Comparison of ENCODE assay signal across 12 mouse cellular contexts in the genomic region with DNA sequence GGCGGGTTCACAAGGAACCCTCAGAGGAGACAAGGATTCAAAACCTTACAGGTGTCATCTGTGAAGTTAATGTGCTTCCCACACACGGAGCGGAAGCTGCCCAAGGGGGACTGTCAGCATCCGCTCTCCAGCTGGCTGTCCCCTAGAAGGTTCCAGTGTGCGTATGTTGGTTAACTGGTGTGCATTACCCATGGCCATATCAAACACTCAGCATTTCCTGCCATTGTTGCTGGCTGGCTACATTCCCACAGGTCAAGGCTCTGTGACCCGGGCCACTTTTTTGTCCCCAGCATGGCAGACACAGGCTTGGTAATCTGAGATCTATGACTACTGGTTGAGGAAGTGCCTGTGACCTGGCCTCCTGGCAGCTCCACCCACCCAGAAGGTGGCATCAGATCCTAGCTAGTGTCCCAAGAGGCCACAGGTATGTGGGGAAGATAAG. TPM values are rescaled to one million over a fixed set of nuclear protein-coding genes. Genes with fewer than 3 reads are reported as not detected.
DNase-seq lines count a peak whose midpoint lies in the region; ATAC-seq and TF ChIP-seq lines count a peak whose summit lies in the region.
"Had no signal": no experiment of that assay in that cellular context is flagged by ENCODE, and none has a peak within 500 bp of the region (broad histone marks: within the 10 kb centered on the region; RNA-seq: fewer than 3 reads in every experiment).

No protein-coding gene starts in this region.

- H3K4me3 ChIP-seq in intestine, embryonic 16.5 days (ENCODE audit: low read length): no peak overlapping the region
- H3K4me3 ChIP-seq in intestine, embryonic 15.5 days (replicated peaks): no peak overlapping the region
- H3K4me3 ChIP-seq in heart, postnatal 0 days (ENCODE audit: low read depth, low read length): no peak overlapping the region
- H3K4me3 ChIP-seq in stomach, embryonic 15.5 days (replicated peaks): no peak overlapping the region
- H3K4me3 ChIP-seq in hindbrain, embryonic 14.5 days (replicated peaks; ENCODE audit: low read length): no peak overlapping the region
- H3K4me3 ChIP-seq in forebrain, embryonic 13.5 days: no peak overlapping the region
- H3K4me3 ChIP-seq: embryonic facial prominence, embryonic 15.5 days had no signal

- no peak overlapping the region for H3K4me2 ChIP-seq in intestine, embryonic 16.5 days (ENCODE audit: low read depth, low read length)
- H3K4me2 ChIP-seq in intestine, embryonic 15.5 days (replicated peaks): no peak overlapping the region
- H3K4me2 ChIP-seq in heart, postnatal 0 days (ENCODE audit: low read depth, low read length): no peak overlapping the region
- no peak overlapping the region for H3K4me2 ChIP-seq in stomach, embryonic 15.5 days
- H3K4me2 ChIP-seq in hindbrain, embryonic 14.5 days (replicated peaks): no peak overlapping the region
- H3K4me2 ChIP-seq in forebrain, embryonic 13.5 days: no peak overlapping the region
- H3K4me2 ChIP-seq: embryonic facial prominence, embryonic 15.5 days had no signal

- peak; percentile 36 for ATAC-seq in intestine, embryonic 16.5 days
- ATAC-seq in intestine, embryonic 15.5 days: no peak
- ATAC-seq in heart, postnatal 0 days (ENCODE audit: insufficient read depth, low read depth): peak; percentile 76
- ATAC-seq in stomach, embryonic 15.5 days (ENCODE audit: insufficient read depth, low FRiP score, low read depth): peak; percentile 27; the same call in 1 of the 2 replicates
- ATAC-seq in hindbrain, embryonic 14.5 days (ENCODE audit: low FRiP score): no peak
- ATAC-seq in forebrain, embryonic 13.5 days: no peak
- ATAC-seq: CD4-positive, CD25-positive, alpha-beta regulatory T cell, adult 4 months had no signal

- peaks cover 15% of the 10 kb centered on the region for H3K9me3 ChIP-seq in intestine, embryonic 16.5 days (ENCODE audit: control insufficient read depth, low read length)
- no peaks in the 10 kb centered on the region for H3K9me3 ChIP-seq in intestine, embryonic 15.5 days
- peaks cover 11% of the 10 kb centered on the region; the same call in 1 of the 2 replicates for H3K9me3 ChIP-seq in heart, postnatal 0 days (replicated peaks; ENCODE audit: control insufficient read depth, low read length)
- H3K9me3 ChIP-seq in stomach, embryonic 15.5 days: no peaks in the 10 kb centered on the region
- peaks cover 9% of the 10 kb centered on the region; the same call in 1 of the 2 replicates for H3K9me3 ChIP-seq in hindbrain, embryonic 14.5 days (ENCODE audit: control insufficient read depth, low read length)
- peaks cover 9% of the 10 kb centered on the region; the same call in 1 of the 2 replicates for H3K9me3 ChIP-seq in forebrain, embryonic 13.5 days (replicated peaks)

- 0 out of 2 replicates have a peak, but pooled peaks cover 4% of the 10 kb centered on the region for H3K4me1 ChIP-seq in intestine, embryonic 16.5 days (ENCODE audit: control insufficient read depth, insufficient read depth, low read length)
- H3K4me1 ChIP-seq in intestine, embryonic 15.5 days (replicated peaks): no peaks in the 10 kb centered on the region
- H3K4me1 ChIP-seq in heart, postnatal 0 days (ENCODE audit: control insufficient read depth, insufficient read depth): no peaks in the 10 kb centered on the region
- H3K4me1 ChIP-seq in stomach, embryonic 15.5 days: no peaks in the 10 kb centered on the region
- H3K4me1 ChIP-seq in hindbrain, embryonic 14.5 days (replicated peaks; ENCODE audit: control insufficient read depth, insufficient read depth, low read length): no peaks in the 10 kb centered on the region
- no peaks in the 10 kb centered on the region for H3K4me1 ChIP-seq in forebrain, embryonic 13.5 days
- H3K4me1 ChIP-seq: embryonic facial prominence, embryonic 15.5 days had no signal

- 89% methylated on average over 6 of the region's 6 CpGs for WGBS in intestine, embryonic 16.5 days
- 85% methylated on average over 6 of the region's 6 CpGs for WGBS in intestine, embryonic 15.5 days
- WGBS in heart, postnatal 0 days: 80% methylated on average over 6 of the region's 6 CpGs
- WGBS in stomach, embryonic 15.5 days: 83% methylated on average over 6 of the region's 6 CpGs
- WGBS in hindbrain, embryonic 14.5 days: 91% methylated on average over 6 of the region's 6 CpGs
- 94% methylated on average over 6 of the region's 6 CpGs for WGBS in forebrain, embryonic 13.5 days

- no peak for TF ChIP-seq CTCF in heart, postnatal 0 days (IDR thresholded peaks at IDR 0.05; ENCODE audit: low read depth)

- peak; percentile 63 for DNase-seq in heart, postnatal 0 days (ENCODE audit: low spot score)
- peak; percentile 76 to 78 for DNase-seq in kidney, postnatal 36 days
- no peak for DNase-seq in hindbrain, embryonic 14.5 days (ENCODE audit: low spot score)
- no peak for DNase-seq in natural killer cell, adult 2 months (ENCODE audit: low spot score in 2 of 2)
- DNase-seq: right cerebral cortex, postnatal 25 days had no signal

- H3K27ac ChIP-seq in intestine, embryonic 16.5 days (ENCODE audit: low read length): peak overlapping the region; percentile 34
- H3K27ac ChIP-seq in intestine, embryonic 15.5 days: no peak overlapping the region
- peak overlapping the region; percentile 63 for H3K27ac ChIP-seq in heart, postnatal 0 days (ENCODE audit: low read depth)
- H3K27ac ChIP-seq in stomach, embryonic 15.5 days: no peak overlapping the region
- no peak overlapping the region for H3K27ac ChIP-seq in hindbrain, embryonic 14.5 days
- no peak overlapping the region for H3K27ac ChIP-seq in forebrain, embryonic 13.5 days
- H3K27ac ChIP-seq: embryonic facial prominence, embryonic 15.5 days had no signal

- no peaks in the 10 kb centered on the region for H3K27me3 ChIP-seq in intestine, embryonic 16.5 days (replicated peaks; ENCODE audit: control insufficient read depth, insufficient read depth, low read length)
- H3K27me3 ChIP-seq in intestine, embryonic 15.5 days (replicated peaks): no peaks in the 10 kb centered on the region
- H3K27me3 ChIP-seq in heart, postnatal 0 days (ENCODE audit: control insufficient read depth, insufficient read depth, low read length): no peaks in the 10 kb centered on the region
- no peaks in the 10 kb centered on the region for H3K27me3 ChIP-seq in stomach, embryonic 15.5 days (replicated peaks)
- no peaks in the 10 kb centered on the region for H3K27me3 ChIP-seq in hindbrain, embryonic 14.5 days (ENCODE audit: control insufficient read depth, insufficient read depth, low read length)
- no peaks in the 10 kb centered on the region for H3K27me3 ChIP-seq in forebrain, embryonic 13.5 days
- H3K27me3 ChIP-seq: embryonic facial prominence, embryonic 15.5 days had no signal

- peaks cover 38% of the 10 kb centered on the region for H3K36me3 ChIP-seq in intestine, embryonic 16.5 days (ENCODE audit: control insufficient read depth, insufficient read depth, low read length)
- peaks cover 57% of the 10 kb centered on the region for H3K36me3 ChIP-seq in intestine, embryonic 15.5 days
- H3K36me3 ChIP-seq in heart, postnatal 0 days (replicated peaks; ENCODE audit: control insufficient read depth, insufficient read depth, low read length): peaks cover 48% of the 10 kb centered on the region
- H3K36me3 ChIP-seq in stomach, embryonic 15.5 days: peaks cover 63% of the 10 kb centered on the region
- H3K36me3 ChIP-seq in hindbrain, embryonic 14.5 days (replicated peaks; ENCODE audit: control insufficient read depth, insufficient read depth): peaks cover 46% of the 10 kb centered on the region
- peaks cover 83% of the 10 kb centered on the region for H3K36me3 ChIP-seq in forebrain, embryonic 13.5 days (ENCODE audit: poor library complexity, severe bottlenecking)

- TF ChIP-seq EP300 in heart, postnatal 0 days (IDR thresholded peaks at IDR 0.05; ENCODE audit: low read depth): peak; percentile 89

- no peak overlapping the region for H3K9ac ChIP-seq in intestine, embryonic 16.5 days (ENCODE audit: low read depth, low read length)
- H3K9ac ChIP-seq in intestine, embryonic 15.5 days: no peak overlapping the region
- no peak overlapping the region for H3K9ac ChIP-seq in heart, postnatal 0 days (replicated peaks; ENCODE audit: low read depth, low read length)
- no peak overlapping the region for H3K9ac ChIP-seq in stomach, embryonic 15.5 days
- H3K9ac ChIP-seq in hindbrain, embryonic 14.5 days: no peak overlapping the region
- H3K9ac ChIP-seq in forebrain, embryonic 13.5 days: no peak overlapping the region
- H3K9ac ChIP-seq: embryonic facial prominence, embryonic 15.5 days had no signal

RNA-seq across cellular contexts. Expression of a gene that starts 7.5 kb away (rescaled TPM):
- polyA plus RNA-seq in intestine, embryonic 16.5 days (2015; fragmentation: Nextera tagmentation; extraction: Ambion mirVana): 143 and 157 TPM in 2 replicates
- polyA plus RNA-seq in intestine, embryonic 15.5 days (2015; fragmentation: Nextera tagmentation; extraction: Ambion mirVana): 208 and 215 TPM in 2 replicates
- total RNA-seq in heart, postnatal 0 days (2014; rRNA removed; ENCODE audit: low replicate concordance): 170 and 172 TPM in 2 replicates
- 164 and 166 TPM in 2 replicates for polyA plus RNA-seq in heart, postnatal 0 days (2015; fragmentation: Nextera tagmentation; extraction: Ambion mirVana)
- polyA plus RNA-seq in stomach, embryonic 15.5 days (2015; fragmentation: Nextera tagmentation; extraction: Ambion mirVana): 161 and 181 TPM in 2 replicates
- polyA plus RNA-seq in hindbrain, embryonic 14.5 days (2014; fragmentation: Nextera tagmentation; extraction: Ambion mirVana): 119 and 128 TPM in 2 replicates
- 112 and 118 TPM in 2 replicates for polyA plus RNA-seq in forebrain, embryonic 13.5 days (2015; fragmentation: Nextera tagmentation; extraction: Ambion mirVana)

RNA-seq across cellular contexts. Expression of a gene that starts 23.8 kb away (rescaled TPM):
- 314 and 355 TPM in 2 replicates for polyA plus RNA-seq in intestine, embryonic 16.5 days (2015; fragmentation: Nextera tagmentation; extraction: Ambion mirVana)
- 296 and 325 TPM in 2 replicates for polyA plus RNA-seq in intestine, embryonic 15.5 days (2015; fragmentation: Nextera tagmentation; extraction: Ambion mirVana)
- total RNA-seq in heart, postnatal 0 days (2014; rRNA removed; ENCODE audit: low replicate concordance): 369 and 373 TPM in 2 replicates
- 471 and 552 TPM in 2 replicates for polyA plus RNA-seq in heart, postnatal 0 days (2015; fragmentation: Nextera tagmentation; extraction: Ambion mirVana)
- polyA plus RNA-seq in stomach, embryonic 15.5 days (2015; fragmentation: Nextera tagmentation; extraction: Ambion mirVana): 363 and 515 TPM in 2 replicates
- polyA plus RNA-seq in hindbrain, embryonic 14.5 days (2014; fragmentation: Nextera tagmentation; extraction: Ambion mirVana): 543 and 561 TPM in 2 replicates
- 118 and 125 TPM in 2 replicates for polyA plus RNA-seq in forebrain, embryonic 13.5 days (2015; fragmentation: Nextera tagmentation; extraction: Ambion mirVana)

RNA-seq across cellular contexts. Expression of a gene that starts 27.5 kb away (rescaled TPM):
- polyA plus RNA-seq in intestine, embryonic 16.5 days (2015; fragmentation: Nextera tagmentation; extraction: Ambion mirVana): 143 and 149 TPM in 2 replicates
- polyA plus RNA-seq in intestine, embryonic 15.5 days (2015; fragmentation: Nextera tagmentation; extraction: Ambion mirVana): 148 and 154 TPM in 2 replicates
- 76.5 and 81.3 TPM in 2 replicates for total RNA-seq in heart, postnatal 0 days (2014; rRNA removed; ENCODE audit: low replicate concordance)
- polyA plus RNA-seq in heart, postnatal 0 days (2015; fragmentation: Nextera tagmentation; extraction: Ambion mirVana): 43.6 and 44.8 TPM in 2 replicates
- 129 and 136 TPM in 2 replicates for polyA plus RNA-seq in stomach, embryonic 15.5 days (2015; fragmentation: Nextera tagmentation; extraction: Ambion mirVana)
- polyA plus RNA-seq in hindbrain, embryonic 14.5 days (2014; fragmentation: Nextera tagmentation; extraction: Ambion mirVana): 46.7 and 49.5 TPM in 2 replicates
- 34.6 and 38.0 TPM in 2 replicates for polyA plus RNA-seq in forebrain, embryonic 13.5 days (2015; fragmentation: Nextera tagmentation; extraction: Ambion mirVana)

RNA-seq across cellular contexts. Expression of a gene that starts 30.3 kb away (rescaled TPM):
- polyA plus RNA-seq in intestine, embryonic 16.5 days (2015; fragmentation: Nextera tagmentation; extraction: Ambion mirVana): 39.5 and 43.2 TPM in 2 replicates
- 27.1 and 34.7 TPM in 2 replicates for polyA plus RNA-seq in intestine, embryonic 15.5 days (2015; fragmentation: Nextera tagmentation; extraction: Ambion mirVana)
- total RNA-seq in heart, postnatal 0 days (2014; rRNA removed; ENCODE audit: low replicate concordance): not detected in 2 replicates
- 8.2 and 10.8 TPM in 2 replicates for polyA plus RNA-seq in heart, postnatal 0 days (2015; fragmentation: Nextera tagmentation; extraction: Ambion mirVana)
- 36.2 and 52.7 TPM in 2 replicates for polyA plus RNA-seq in stomach, embryonic 15.5 days (2015; fragmentation: Nextera tagmentation; extraction: Ambion mirVana)
- 2.3 and 2.5 TPM in 2 replicates for polyA plus RNA-seq in hindbrain, embryonic 14.5 days (2014; fragmentation: Nextera tagmentation; extraction: Ambion mirVana)
- 1.2 and 1.8 TPM in 2 replicates for polyA plus RNA-seq in forebrain, embryonic 13.5 days (2015; fragmentation: Nextera tagmentation; extraction: Ambion mirVana)
- polyA plus RNA-seq: CD4-positive, CD25-positive, alpha-beta regulatory T cell, adult 4 months had no signal

RNA-seq across cellular contexts. Expression of a gene that starts 41.5 kb away (rescaled TPM):
- 2.6 and 8.3 TPM in 2 replicates for polyA plus RNA-seq in intestine, embryonic 16.5 days (2015; fragmentation: Nextera tagmentation; extraction: Ambion mirVana)
- 4.7 and 7.0 TPM in 2 replicates for polyA plus RNA-seq in intestine, embryonic 15.5 days (2015; fragmentation: Nextera tagmentation; extraction: Ambion mirVana)
- total RNA-seq in heart, postnatal 0 days (2014; rRNA removed; ENCODE audit: low replicate concordance): not detected in 2 replicates
- 0.18 TPM in 2 replicates for polyA plus RNA-seq in heart, postnatal 0 days (2015; fragmentation: Nextera tagmentation; extraction: Ambion mirVana)
- polyA plus RNA-seq in stomach, embryonic 15.5 days (2015; fragmentation: Nextera tagmentation; extraction: Ambion mirVana): 8.0 and 23.5 TPM in 2 replicates
- polyA plus RNA-seq in hindbrain, embryonic 14.5 days (2014; fragmentation: Nextera tagmentation; extraction: Ambion mirVana): not detected in 2 replicates
- polyA plus RNA-seq in forebrain, embryonic 13.5 days (2015; fragmentation: Nextera tagmentation; extraction: Ambion mirVana): 0.08 TPM in 1 of 2 replicates, not detected in the other
- total RNA-seq: left cerebral cortex, postnatal 10 days had no signal

Comparison
In these comparisons a context has a peak if more than half of its experiments do, and no peak if none do; other contexts are left out.
1. ATAC-seq: peak in intestine, embryonic 16.5 days (single experiment), heart, postnatal 0 days (single experiment) and stomach, embryonic 15.5 days (single experiment); none in intestine, embryonic 15.5 days (single experiment), hindbrain, embryonic 14.5 days (single experiment) and forebrain, embryonic 13.5 days (single experiment).
2. H3K27ac ChIP-seq: peak in intestine, embryonic 16.5 days (single experiment) and heart, postnatal 0 days (single experiment); none in intestine, embryonic 15.5 days (single experiment), stomach, embryonic 15.5 days (single experiment), hindbrain, embryonic 14.5 days (single experiment) and forebrain, embryonic 13.5 days (single experiment).
3. DNase-seq: peak in heart, postnatal 0 days (single experiment) and kidney, postnatal 36 days (2 of 2); none in hindbrain, embryonic 14.5 days (single experiment) and natural killer cell, adult 2 months (0 of 2).